Mouse (Mus musculus): Measurements from ENCODE around the gene Tmem107. TPM values are rescaled to one million over a fixed set of nuclear protein-coding genes. Genes with fewer than 3 reads are reported as not detected.

Tmem107 gene
- polyA plus RNA-seq, 1 experiment from 2014 or later: 59.8 TPM

GRCm38 (mm10) chr11:69061255-69061912 lies 9.2 kb upstream of the Tmem107 start:
- no peak overlapping the region; the same call in 1 of the 2 replicates for H3K27ac ChIP-seq (ENCODE audit: low read length)
- no peaks in the 10 kb centered on the region for H3K36me3 ChIP-seq (ENCODE audit: control insufficient read depth, insufficient read depth, low read length)
- ATAC-seq (ENCODE audit: insufficient number of reproducible peaks, insufficient read depth, low FRiP score, low read depth): no peak
- H3K4me3 ChIP-seq (ENCODE audit: low read depth, low read length): peak overlapping the region; percentile 88
- H3K4me1 ChIP-seq (ENCODE audit: control insufficient read depth, insufficient read depth, low read length): peaks cover 15% of the 10 kb centered on the region
- peak overlapping the region; percentile 94 for H3K4me2 ChIP-seq (replicated peaks; ENCODE audit: low read depth, low read length)
- peak overlapping the region; percentile 77; the same call in 1 of the 2 replicates for H3K9ac ChIP-seq (replicated peaks; ENCODE audit: low read depth, low read length)
- H3K9me3 ChIP-seq (ENCODE audit: control insufficient read depth, low read depth, low read length): no peaks in the 10 kb centered on the region
- H3K27me3 ChIP-seq (ENCODE audit: control insufficient read depth, insufficient read depth, low read length): no peaks in the 10 kb centered on the region
- 16% methylated on average over 17 of the region's 17 CpGs for WGBS

GRCm38 (mm10) chr11:69062194-69062760 lies 8.3 kb upstream of the Tmem107 start:
- peak overlapping the region; percentile 94 for H3K4me2 ChIP-seq (replicated peaks; ENCODE audit: low read depth, low read length)
- H3K9me3 ChIP-seq (ENCODE audit: control insufficient read depth, low read depth, low read length): no peaks in the 10 kb centered on the region
- H3K9ac ChIP-seq (replicated peaks; ENCODE audit: low read depth, low read length): no peak overlapping the region
- H3K4me1 ChIP-seq (ENCODE audit: control insufficient read depth, insufficient read depth, low read length): peaks cover 15% of the 10 kb centered on the region
- no peak overlapping the region for H3K27ac ChIP-seq (ENCODE audit: low read length)
- WGBS: 1% methylated on average over 17 of the region's 17 CpGs
- no peaks in the 10 kb centered on the region for H3K27me3 ChIP-seq (ENCODE audit: control insufficient read depth, insufficient read depth, low read length)
- peak overlapping the region; percentile 88 for H3K4me3 ChIP-seq (ENCODE audit: low read depth, low read length)
- ATAC-seq (ENCODE audit: insufficient number of reproducible peaks, insufficient read depth, low FRiP score, low read depth): no peak
- no peaks in the 10 kb centered on the region for H3K36me3 ChIP-seq (ENCODE audit: control insufficient read depth, insufficient read depth, low read length)

GRCm38 (mm10) chr11:69062761-69063224 lies 7.8 kb upstream of the Tmem107 start:
- Histone ChIP-seq H3K9ac (replicated peaks; ENCODE audit: low read depth, low read length) (no peak overlapping the region), H3K27me3 (ENCODE audit: control insufficient read depth, insufficient read depth, low read length) (no peaks in the 10 kb centered on the region), H3K4me2 (replicated peaks; ENCODE audit: low read depth, low read length) (peak overlapping the region; percentile 49), H3K9me3 (ENCODE audit: control insufficient read depth, low read depth, low read length) (no peaks in the 10 kb centered on the region), H3K36me3 (ENCODE audit: control insufficient read depth, insufficient read depth, low read length) (no peaks in the 10 kb centered on the region), H3K27ac (ENCODE audit: low read length) (peak overlapping the region; percentile 79; the same call in 1 of the 2 replicates), H3K4me1 (ENCODE audit: control insufficient read depth, insufficient read depth, low read length) (peaks cover 18% of the 10 kb centered on the region), H3K4me3 (ENCODE audit: low read depth, low read length) (peak overlapping the region; percentile 75)
- WGBS: 0% methylated on average over 19 of the region's 19 CpGs
- peak; percentile 46 for ATAC-seq (ENCODE audit: insufficient number of reproducible peaks, insufficient read depth, low FRiP score, low read depth)

- WGBS: under 1% methylated on average over 31 of the region's 31 CpGs
- Histone ChIP-seq H3K9me3 (ENCODE audit: control insufficient read depth, low read depth, low read length) (no peaks in the 10 kb centered on the region), H3K4me2 (replicated peaks; ENCODE audit: low read depth, low read length) (peak overlapping the region; percentile 49), H3K4me3 (ENCODE audit: low read depth, low read length) (peak overlapping the region; percentile 75), H3K27ac (ENCODE audit: low read length) (peak overlapping the region; percentile 79; the same call in 1 of the 2 replicates), H3K9ac (replicated peaks; ENCODE audit: low read depth, low read length) (peak overlapping the region; percentile 34; the same call in 1 of the 2 replicates), H3K36me3 (ENCODE audit: control insufficient read depth, insufficient read depth, low read length) (no peaks in the 10 kb centered on the region), H3K4me1 (ENCODE audit: control insufficient read depth, insufficient read depth, low read length) (peaks cover 17% of the 10 kb centered on the region), H3K27me3 (ENCODE audit: control insufficient read depth, insufficient read depth, low read length) (no peaks in the 10 kb centered on the region)
- ATAC-seq (ENCODE audit: insufficient number of reproducible peaks, insufficient read depth, low FRiP score, low read depth): no peak
Observed at GRCm38 (mm10) chr11:69063413-69064201, 7.0 kb upstream of the Tmem107 start.

GRCm38 (mm10) chr11:69064259-69065133 lies 6.1 kb upstream of the Tmem107 start:
- Histone ChIP-seq H3K9ac (replicated peaks; ENCODE audit: low read depth, low read length) (peak overlapping the region; percentile 34; the same call in 1 of the 2 replicates), H3K27ac (ENCODE audit: low read length) (peak overlapping the region; percentile 56; the same call in 1 of the 2 replicates), H3K4me3 (ENCODE audit: low read depth, low read length) (peak overlapping the region; percentile 75), H3K36me3 (ENCODE audit: control insufficient read depth, insufficient read depth, low read length) (no peaks in the 10 kb centered on the region), H3K9me3 (ENCODE audit: control insufficient read depth, low read depth, low read length) (no peaks in the 10 kb centered on the region), H3K4me1 (ENCODE audit: control insufficient read depth, insufficient read depth, low read length) (peaks cover 15% of the 10 kb centered on the region), H3K4me2 (replicated peaks; ENCODE audit: low read depth, low read length) (peak overlapping the region; percentile 49), H3K27me3 (ENCODE audit: control insufficient read depth, insufficient read depth, low read length) (no peaks in the 10 kb centered on the region)
- WGBS: 48% methylated on average over 9 of the region's 9 CpGs
- no peak for ATAC-seq (ENCODE audit: insufficient number of reproducible peaks, insufficient read depth, low FRiP score, low read depth)

- ATAC-seq (ENCODE audit: insufficient number of reproducible peaks, insufficient read depth, low FRiP score, low read depth): no peak
- no peaks in the 10 kb centered on the region for H3K36me3 ChIP-seq (ENCODE audit: control insufficient read depth, insufficient read depth, low read length)
- no peak overlapping the region for H3K4me3 ChIP-seq (ENCODE audit: low read depth, low read length)
- H3K4me2 ChIP-seq (replicated peaks; ENCODE audit: low read depth, low read length): peak overlapping the region; percentile 89; the same call in 1 of the 2 replicates
- no peak overlapping the region for H3K9ac ChIP-seq (replicated peaks; ENCODE audit: low read depth, low read length)
- no peaks in the 10 kb centered on the region for H3K27me3 ChIP-seq (ENCODE audit: control insufficient read depth, insufficient read depth, low read length)
- H3K27ac ChIP-seq (ENCODE audit: low read length): no peak overlapping the region
- H3K4me1 ChIP-seq (ENCODE audit: control insufficient read depth, insufficient read depth, low read length): peaks cover 18% of the 10 kb centered on the region
- 65% methylated on average over 3 of the region's 3 CpGs for WGBS
- H3K9me3 ChIP-seq (ENCODE audit: control insufficient read depth, low read depth, low read length): no peaks in the 10 kb centered on the region
Observed at GRCm38 (mm10) chr11:69065394-69065925, 5.1 kb upstream of the Tmem107 start.

- H3K9ac ChIP-seq (replicated peaks; ENCODE audit: low read depth, low read length): peak overlapping the region; percentile 33
- WGBS: 1% methylated on average over 29 of the region's 29 CpGs
- no peak for ATAC-seq (ENCODE audit: insufficient number of reproducible peaks, insufficient read depth, low FRiP score, low read depth)
Observed at GRCm38 (mm10) chr11:69066163-69066861, 4.3 kb upstream of the Tmem107 start.

More at GRCm38 (mm10) chr11:69066163-69066861, 4.3 kb upstream of the Tmem107 start:
- no peaks in the 10 kb centered on the region for H3K27me3 ChIP-seq (ENCODE audit: control insufficient read depth, insufficient read depth, low read length)
- H3K27ac ChIP-seq (ENCODE audit: low read length): no peak overlapping the region
- no peaks in the 10 kb centered on the region for H3K36me3 ChIP-seq (ENCODE audit: control insufficient read depth, insufficient read depth, low read length)
- H3K4me1 ChIP-seq (ENCODE audit: control insufficient read depth, insufficient read depth, low read length): peaks cover 13% of the 10 kb centered on the region
- H3K4me2 ChIP-seq (replicated peaks; ENCODE audit: low read depth, low read length): peak overlapping the region; percentile 89
- H3K4me3 ChIP-seq (ENCODE audit: low read depth, low read length): peak overlapping the region; percentile 32
- no peaks in the 10 kb centered on the region for H3K9me3 ChIP-seq (ENCODE audit: control insufficient read depth, low read depth, low read length)

All from stomach, embryonic 14.5 days (tissue).